Mouse (Mus musculus) neural tube, embryonic 11.5 days (tissue): ENCODE data around the gene Ddx46. TPM values are rescaled to one million over a fixed set of nuclear protein-coding genes. Genes with fewer than 3 reads are reported as not detected.
"Not testable (repeated sequence)": the region's sequence is repeated elsewhere in the genome, so short reads cannot be mapped to it uniquely, and the experiment has no call there.

Source experiments
- ATAC-seq: fragments of 200-750 bp; cut with Nextera tagmentation; 2 replicates; pipeline ENCODE4 v1.8.0; 2017; ENCODE audit warnings: moderate number of reproducible peaks, mild to moderate bottlenecking, moderate TSS enrichment, moderate library complexity; ENCODE audit not compliant: insufficient read depth, low FRiP score, low TSS enrichment
- DNase-seq: peaks from one replicate; pipeline ENCODE4 v3.0.0-alpha.2; 2015; ENCODE audit warnings: low spot score
- H3K27ac ChIP-seq: fragments of 300-500 bp; sonication (generic); 2 replicates; pipeline ENCODE4 v1.5.1; 2014; ENCODE audit warnings: low read depth, mild to moderate bottlenecking, low read length
- H3K27me3 ChIP-seq: fragments of 300-500 bp; sonication (generic); 2 replicates; pipeline ENCODE4 v1.6.1; 2014; ENCODE audit warnings: mild to moderate bottlenecking, low read length, mixed read lengths; ENCODE audit not compliant: control insufficient read depth, insufficient read depth
- H3K36me3 ChIP-seq: fragments of 300-500 bp; sonication (generic); 2 replicates; pipeline ENCODE4 v1.6.1; 2014; ENCODE audit warnings: mild to moderate bottlenecking, low read length, moderate library complexity, mixed read lengths; ENCODE audit not compliant: control insufficient read depth, insufficient read depth
- H3K4me1 ChIP-seq: fragments of 300-500 bp; sonication (generic); 2 replicates; pipeline ENCODE4 v1.6.1; 2014; ENCODE audit warnings: low read length, mixed read lengths; ENCODE audit not compliant: control insufficient read depth, insufficient read depth
- H3K4me2 ChIP-seq: fragments of 300-500 bp; sonication (generic); 2 replicates; pipeline ENCODE4 v1.6.1; 2014; ENCODE audit warnings: low read depth, mild to moderate bottlenecking, moderate library complexity
- H3K4me3 ChIP-seq: fragments of 300-500 bp; sonication (generic); 2 replicates; pipeline ENCODE4 v1.5.1; 2014; ENCODE audit warnings: low read depth, low read length
- H3K9ac ChIP-seq: fragments of 300-500 bp; sonication (generic); 2 replicates; pipeline ENCODE4 v1.6.1; 2014; ENCODE audit warnings: mild to moderate bottlenecking, low read length
- H3K9me3 ChIP-seq: fragments of 300-500 bp; sonication (generic); 2 replicates; pipeline ENCODE4 v1.6.1; 2016; ENCODE audit warnings: low read length; ENCODE audit not compliant: control insufficient read depth
- WGBS: fragments of 180-500 bp; shearing (Covaris S2); extraction: QIAGEN DNeasy Blood & Tissue Kit; methylation state at CpG from one replicate; pipeline ENCODE4 v1.1.7; 2014; 5-methylcytosine and 5-hydroxymethylcytosine counted together
- polyA plus RNA-seq: library from polyadenylated mRNA; unstranded; fragments of >200 nt; fragmentation: Nextera tagmentation; extraction: Ambion mirVana; gene quantifications from 2 replicates; pipeline ENCODE4 v1.2.1, GENCODE M21; 2014

Gene Ddx46
- polyA plus RNA-seq, 1 experiment from 2014 or later = 53.4 TPM

GRCm38 (mm10) chr13:55601611-55602010 lies 33.2 kb upstream of the Ddx46 start:
- peaks cover 11% of the 10 kb centered on the region for H3K36me3 ChIP-seq
- no peak overlapping the region for H3K4me2 ChIP-seq
- H3K9me3 ChIP-seq = no peaks in the 10 kb centered on the region
- no peak overlapping the region for H3K9ac ChIP-seq
- H3K27me3 ChIP-seq = no peaks in the 10 kb centered on the region
- whole genome bisulfite sequencing = 13% methylated on average over 3 of the region's 3 CpGs
- ATAC-seq (no peak), DNase-seq (peak; percentile 89)
- no peak overlapping the region for H3K27ac ChIP-seq
- H3K4me1 ChIP-seq = peaks cover 4% of the 10 kb centered on the region; the same call in 1 of the 2 replicates
- H3K4me3 ChIP-seq = no peak overlapping the region

- no peak for DNase-seq
- H3K4me1 ChIP-seq = peaks cover 2% of the 10 kb centered on the region; the same call in 1 of the 2 replicates
- no peak overlapping the region for H3K27ac ChIP-seq
- no peak overlapping the region for H3K4me3 ChIP-seq
- H3K9me3 ChIP-seq = no peaks in the 10 kb centered on the region
- H3K36me3 ChIP-seq = peaks cover 8% of the 10 kb centered on the region
- no peak overlapping the region for H3K4me2 ChIP-seq
- H3K27me3 ChIP-seq = no peaks in the 10 kb centered on the region
- no peak overlapping the region for H3K9ac ChIP-seq
- no peak for ATAC-seq
- 95% methylated on average over 3 of the region's 3 CpGs for WGBS
These were observed 30.2 kb upstream of the Ddx46 start for GRCm38 (mm10) chr13:55604606-55605005.

- Histone ChIP-seq H3K9ac (no peak overlapping the region), H3K4me2 (no peak overlapping the region), H3K9me3 (no peaks in the 10 kb centered on the region), H3K27ac (no peak overlapping the region), H3K4me3 (no peak overlapping the region), H3K4me1 (no peaks in the 10 kb centered on the region), H3K36me3 (peaks cover 8% of the 10 kb centered on the region), H3K27me3 (no peaks in the 10 kb centered on the region)
- ATAC-seq = no peak
- 80% methylated on average over 10 of the region's 10 CpGs for WGBS
- DNase-seq = no peak
These were observed 27.8 kb upstream of the Ddx46 start for GRCm38 (mm10) chr13:55606899-55607623.

- H3K36me3 ChIP-seq = peaks cover 8% of the 10 kb centered on the region
- no peaks in the 10 kb centered on the region for H3K27me3 ChIP-seq
- H3K27ac ChIP-seq = no peak overlapping the region
- H3K9ac ChIP-seq = no peak overlapping the region
- no peaks in the 10 kb centered on the region for H3K9me3 ChIP-seq
- no peak overlapping the region for H3K4me2 ChIP-seq
- ATAC-seq (no peak), DNase-seq (no peak)
- 88% methylated on average over 2 of the region's 2 CpGs for WGBS
- H3K4me1 ChIP-seq = no peaks in the 10 kb centered on the region
- no peak overlapping the region for H3K4me3 ChIP-seq
These were observed 27.2 kb upstream of the Ddx46 start for GRCm38 (mm10) chr13:55607624-55608006.

- no peak overlapping the region for H3K27ac ChIP-seq
- H3K27me3 ChIP-seq = no peaks in the 10 kb centered on the region
- ATAC-seq (no peak), DNase-seq (no peak)
- no peaks in the 10 kb centered on the region for H3K4me1 ChIP-seq
- H3K36me3 ChIP-seq = peaks cover 6% of the 10 kb centered on the region
- no peak overlapping the region for H3K4me2 ChIP-seq
- WGBS = 90% methylated on average over 7 of the region's 7 CpGs
- H3K9me3 ChIP-seq = no peaks in the 10 kb centered on the region
- no peak overlapping the region for H3K4me3 ChIP-seq
- H3K9ac ChIP-seq = no peak overlapping the region
These were observed 22.8 kb upstream of the Ddx46 start for GRCm38 (mm10) chr13:55611996-55612395.

- Histone ChIP-seq H3K27me3 (no peaks in the 10 kb centered on the region), H3K4me3 (no peak overlapping the region), H3K9ac (no peak overlapping the region), H3K27ac (no peak overlapping the region), H3K36me3 (peaks cover 6% of the 10 kb centered on the region), H3K4me1 (no peaks in the 10 kb centered on the region), H3K4me2 (no peak overlapping the region), H3K9me3 (no peaks in the 10 kb centered on the region)
- 39% methylated on average over 5 of the region's 5 CpGs for WGBS
- no peak for DNase-seq
- ATAC-seq = no peak
These were observed 21.4 kb upstream of the Ddx46 start for GRCm38 (mm10) chr13:55613471-55613870.

GRCm38 (mm10) chr13:55619328-55619727 lies 15.5 kb upstream of the Ddx46 start:
- DNase-seq (no peak), ATAC-seq (no peak)
- H3K9me3 ChIP-seq = no peaks in the 10 kb centered on the region
- no peaks in the 10 kb centered on the region for H3K27me3 ChIP-seq
- no peak overlapping the region for H3K4me2 ChIP-seq
- no peak overlapping the region for H3K27ac ChIP-seq
- H3K36me3 ChIP-seq = no peaks in the 10 kb centered on the region
- no peak overlapping the region for H3K9ac ChIP-seq
- H3K4me1 ChIP-seq = peaks cover 3% of the 10 kb centered on the region; the same call in 1 of the 2 replicates
- 93% methylated on average over 4 of the region's 4 CpGs for WGBS
- H3K4me3 ChIP-seq = no peak overlapping the region

GRCm38 (mm10) chr13:55620275-55620674 lies 14.6 kb upstream of the Ddx46 start:
- DNase-seq (no peak), ATAC-seq (no peak)
- no peaks in the 10 kb centered on the region for H3K36me3 ChIP-seq
- no peak overlapping the region for H3K4me2 ChIP-seq
- H3K4me3 ChIP-seq = no peak overlapping the region
- H3K27me3 ChIP-seq = no peaks in the 10 kb centered on the region
- 86% methylated on average over 2 of the region's 2 CpGs for WGBS
- H3K9me3 ChIP-seq = no peaks in the 10 kb centered on the region
- no peak overlapping the region for H3K27ac ChIP-seq
- peaks cover 5% of the 10 kb centered on the region for H3K4me1 ChIP-seq
- no peak overlapping the region for H3K9ac ChIP-seq

GRCm38 (mm10) chr13:55622156-55622648 lies 12.6 kb upstream of the Ddx46 start:
- not testable (repeated sequence) for ATAC-seq, H3K27me3 ChIP-seq, DNase-seq, H3K9me3 ChIP-seq, H3K36me3 ChIP-seq, H3K4me1 ChIP-seq
- Histone ChIP-seq H3K4me2 (peak overlapping the region; percentile 71), H3K4me3 (peak overlapping the region; percentile 70), H3K27ac (peak overlapping the region; percentile 78), H3K9ac (peak overlapping the region; percentile 89)
- 28% methylated on average over 20 of the region's 20 CpGs for WGBS
